Mouse (Mus musculus): ENCODE data around the gene Tspan12.

Tspan12 gene

GRCm38 (mm10) chr6:21769447-21769809 is 82.9 kb downstream of the Tspan12 start:
- DNase-seq (ENCODE audit: low spot score) = no peak

DNA sequence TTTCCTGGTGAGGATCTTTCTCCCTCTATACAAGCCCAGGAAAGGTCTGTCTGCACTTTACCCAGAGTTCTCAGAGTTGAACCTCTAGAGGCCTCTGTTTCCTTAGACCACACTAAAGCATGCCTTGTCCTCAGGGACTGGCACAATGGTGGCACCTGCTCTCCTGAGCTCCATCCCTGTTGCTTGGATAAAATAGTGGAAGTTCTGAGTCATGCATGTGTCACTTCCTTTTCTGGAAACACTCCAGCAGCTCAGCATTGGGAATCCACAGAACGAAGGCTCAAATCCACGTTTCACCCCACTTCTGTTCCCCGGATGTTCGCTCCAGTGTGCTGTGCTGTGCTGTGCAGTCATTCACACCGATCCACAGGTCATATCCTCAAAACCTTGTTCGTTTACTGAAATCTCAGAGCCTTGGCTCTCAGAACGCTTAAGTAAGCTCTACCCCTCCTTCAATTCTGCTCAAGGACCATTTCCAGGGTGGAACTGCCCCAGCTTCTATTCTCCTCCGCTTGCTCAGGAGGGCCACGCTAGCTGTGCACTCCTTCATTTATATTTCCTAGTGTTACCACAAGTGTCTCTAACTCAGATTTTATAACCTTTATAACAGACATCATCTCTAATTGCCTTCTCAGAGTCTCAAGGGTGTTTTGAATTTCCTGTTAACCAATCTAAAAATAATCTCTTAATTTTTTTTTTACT is 83.4 kb downstream of the Tspan12 start:
- no peak for DNase-seq (ENCODE audit: low spot score)

DNA sequence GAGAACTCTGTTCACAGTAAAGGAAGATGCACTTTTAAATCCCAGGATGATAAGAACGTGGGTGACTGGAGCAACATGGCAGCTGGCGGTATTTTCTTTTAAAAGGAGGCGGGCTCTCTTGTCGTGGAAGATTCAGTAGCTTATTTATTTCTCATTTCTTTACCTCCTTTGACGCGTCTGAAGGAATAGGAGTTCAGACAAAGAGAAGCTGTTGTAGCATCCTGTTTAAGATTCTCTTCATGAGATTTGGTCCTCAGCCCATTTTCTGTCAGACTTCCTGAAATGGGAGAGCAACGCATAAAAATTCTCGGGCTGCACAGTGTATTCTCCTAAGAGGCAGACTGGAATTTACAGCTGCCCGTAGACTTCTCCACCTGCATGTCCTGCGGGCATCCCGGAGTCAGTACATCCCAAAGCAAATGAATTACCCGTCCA is 84.5 kb downstream of the Tspan12 start:
- no peak for DNase-seq (ENCODE audit: low spot score)

GRCm38 (mm10) chr6:21747536-21747935 is 104.8 kb downstream of the Tspan12 start:
- no peak for DNase-seq (ENCODE audit: low spot score)

DNA sequence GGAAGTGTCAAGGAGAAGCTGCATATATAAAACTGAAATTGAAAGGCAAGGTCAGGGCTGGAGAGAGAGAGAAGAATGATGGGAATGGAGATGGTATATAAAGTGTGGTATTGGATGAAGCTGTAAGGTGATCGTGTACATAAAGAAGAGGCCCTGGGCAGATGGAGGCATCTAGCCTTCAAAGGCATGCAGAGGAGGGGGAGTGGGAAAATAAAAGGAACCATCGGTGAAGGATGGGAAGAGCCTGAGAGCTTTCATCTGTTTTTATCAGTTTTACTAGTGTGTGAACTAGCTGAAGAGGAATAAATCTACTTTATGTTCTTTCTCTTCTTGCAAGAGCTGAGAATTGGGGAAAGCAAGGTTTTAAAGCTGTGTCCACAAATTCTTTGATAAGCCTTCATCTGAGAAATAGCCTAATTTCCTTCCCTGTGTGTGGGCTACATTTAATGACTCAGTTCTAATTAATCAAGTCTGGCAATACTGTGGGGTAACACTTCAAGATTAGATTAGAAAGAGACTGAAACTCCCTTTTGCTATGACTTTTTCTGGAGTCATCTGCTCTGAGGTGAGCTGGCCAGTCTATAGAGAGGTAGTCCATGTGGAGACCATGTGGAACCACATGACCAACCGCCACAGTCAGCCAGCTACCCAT is 107.6 kb downstream of the Tspan12 start:
- no peak for DNase-seq (ENCODE audit: low spot score)

- no peak for DNase-seq (ENCODE audit: low spot score)
Observed at GRCm38 (mm10) chr6:21740606-21741005, 111.7 kb downstream of the Tspan12 start.

DNA sequence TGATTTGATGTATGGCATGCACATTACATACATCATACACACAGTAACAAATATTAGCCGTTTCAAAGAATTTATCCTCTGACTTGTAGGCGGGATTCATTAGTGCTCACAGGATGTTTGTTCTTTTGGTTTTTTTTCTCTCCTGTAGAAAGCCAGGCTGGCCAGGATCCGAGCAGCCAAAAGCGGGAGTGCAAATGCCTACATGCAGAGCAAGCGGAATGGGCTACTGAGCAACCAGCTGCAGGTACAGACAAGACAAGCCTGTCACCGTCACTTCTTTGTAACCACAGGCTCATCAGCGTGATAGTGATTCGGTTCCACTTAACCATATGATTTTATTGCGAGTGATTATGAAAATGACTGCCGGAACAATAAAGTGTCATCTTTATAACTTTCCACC is 130.1 kb downstream of the Tspan12 start:
- DNase-seq (ENCODE audit: low spot score) = no peak

Data from c-Kit-positive CD71-positive TER-119-positive erythroid progenitor cells, embryonic 14.5 days (primary cell).